Mouse (Mus musculus) thymus, adult 2 months (tissue): ENCODE measurements around the gene Pih1d1. TPM values are rescaled to one million over a fixed set of nuclear protein-coding genes. Genes with fewer than 3 reads are reported as not detected.

Source experiments
- DNase-seq: peaks from one replicate; pipeline ENCODE4 v3.0.0; 2021
- H3K27ac ChIP-seq: fragments of 200-500 bp; 2 replicates; pipeline ENCODE4 v1.5.1; 2012; ENCODE audit warnings: low read length, control low read depth; ENCODE audit not compliant: control insufficient read depth, insufficient read depth
- H3K27me3 ChIP-seq: fragments of 200-500 bp; 2 replicates; pipeline ENCODE4 v1.6.1; 2012; ENCODE audit warnings: mild to moderate bottlenecking, low read length, moderate library complexity, mixed read lengths; ENCODE audit not compliant: control insufficient read depth, insufficient read depth
- H3K36me3 ChIP-seq: fragments of 200-500 bp; 2 replicates; pipeline ENCODE4 v1.6.1; 2012; ENCODE audit warnings: mild to moderate bottlenecking, low read length, moderate library complexity; ENCODE audit not compliant: control insufficient read depth, insufficient read depth
- H3K4me1 ChIP-seq: fragments of 200-500 bp; replicated peaks from 2 replicates; pipeline ENCODE4 v1.6.1; 2012; ENCODE audit warnings: low read length; ENCODE audit not compliant: control insufficient read depth, insufficient read depth
- H3K4me3 ChIP-seq: fragments of 200-500 bp; 2 replicates; pipeline ENCODE4 v1.5.1; 2012; ENCODE audit warnings: mild to moderate bottlenecking, low read length, control low read depth, moderate library complexity; ENCODE audit not compliant: control insufficient read depth, insufficient read depth
- CTCF ChIP-seq: fragments of 200-500 bp; IDR thresholded peaks from 2 replicates; pipeline ENCODE4 v1.5.1; 2012; ENCODE audit warnings: mild to moderate bottlenecking, control low read depth, low read length, moderate library complexity, borderline replicate concordance; ENCODE audit not compliant: control insufficient read depth, poor library complexity, insufficient read depth; ENCODE audit errors: extremely low read depth
- POLR2A ChIP-seq: fragments of 200-500 bp; IDR thresholded peaks from 2 replicates; pipeline ENCODE4 v1.6.1; 2012; ENCODE audit warnings: mild to moderate bottlenecking, low read length, control low read depth, moderate library complexity; ENCODE audit not compliant: control insufficient read depth, poor library complexity, insufficient read depth; ENCODE audit errors: extremely low read depth
- WGBS: fragments of 180-500 bp; shearing (Covaris S2); methylation state at CpG from one replicate; pipeline ENCODE4 v1.1.7; 2018; 5-methylcytosine and 5-hydroxymethylcytosine counted together
- polyA plus RNA-seq: library from polyadenylated mRNA; depleted of rRNA; stranded (reverse); fragments of >200 nt; gene quantifications from 2 replicates; pipeline ENCODE4 v1.2.3, GENCODE M21; 2012

Pih1d1 gene
- polyA plus RNA-seq, 1 experiment, result 78.7 TPM

DNA sequence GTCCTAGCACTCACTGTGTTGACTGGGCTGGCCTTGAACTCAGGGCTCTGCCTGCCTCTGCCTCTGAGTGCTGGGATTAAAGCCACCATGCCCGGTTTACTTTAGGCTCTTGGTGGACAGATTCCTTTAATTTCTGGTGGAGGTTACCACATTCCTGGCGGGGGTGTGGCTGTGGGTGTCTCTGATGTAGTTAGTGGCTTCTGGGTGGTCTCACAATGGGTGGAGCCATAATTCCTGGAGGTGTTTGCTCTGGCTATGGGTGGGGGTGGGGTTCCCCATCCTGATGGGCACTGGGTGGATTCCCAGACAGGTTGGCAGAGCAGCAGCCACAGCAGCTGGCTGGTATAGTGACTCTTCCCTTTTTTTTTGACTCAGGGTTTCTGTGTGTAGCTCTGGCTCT, 42.2 kb upstream of the Pih1d1 start:
- H3K27ac ChIP-seq, result no peak overlapping the region
- no peak overlapping the region for H3K4me3 ChIP-seq
- no peaks in the 10 kb centered on the region for H3K27me3 ChIP-seq
- H3K36me3 ChIP-seq, result no peaks in the 10 kb centered on the region
- WGBS, result 76% methylated on average over 2 of the region's 2 CpGs
- TF ChIP-seq CTCF (no peak), POLR2A (no peak)
- H3K4me1 ChIP-seq, result peaks cover 6% of the 10 kb centered on the region; the same call in 1 of the 2 replicates
- DNase-seq, result no peak

DNA sequence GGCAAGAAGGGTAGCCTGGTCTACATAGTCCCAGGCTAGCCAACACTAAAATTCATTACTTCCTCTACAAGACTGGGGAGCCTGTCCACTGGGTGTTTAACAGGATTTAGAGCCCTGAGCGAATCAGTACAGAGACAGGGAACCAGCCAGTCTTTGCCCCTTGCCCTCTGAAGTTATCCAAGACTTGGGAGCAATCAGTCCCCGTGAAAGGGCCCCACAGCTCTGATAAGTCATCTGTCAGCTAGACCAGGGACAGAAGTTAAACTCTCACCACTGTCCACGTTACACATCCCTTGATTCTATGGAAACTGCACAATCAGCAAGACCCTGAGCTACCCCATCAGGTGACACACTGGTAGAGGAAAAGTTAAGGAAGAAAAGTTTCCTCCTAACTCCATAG, 41.6 kb upstream of the Pih1d1 start:
- TF ChIP-seq CTCF, result no peak
- no peak for TF ChIP-seq POLR2A
- H3K27ac ChIP-seq, result no peak overlapping the region
- WGBS, result 87% methylated on average over 3 of the region's 3 CpGs
- peaks cover 4% of the 10 kb centered on the region; the same call in 1 of the 2 replicates for H3K4me1 ChIP-seq
- H3K36me3 ChIP-seq, result no peaks in the 10 kb centered on the region
- no peaks in the 10 kb centered on the region for H3K27me3 ChIP-seq
- no peak for DNase-seq
- no peak overlapping the region for H3K4me3 ChIP-seq

DNA sequence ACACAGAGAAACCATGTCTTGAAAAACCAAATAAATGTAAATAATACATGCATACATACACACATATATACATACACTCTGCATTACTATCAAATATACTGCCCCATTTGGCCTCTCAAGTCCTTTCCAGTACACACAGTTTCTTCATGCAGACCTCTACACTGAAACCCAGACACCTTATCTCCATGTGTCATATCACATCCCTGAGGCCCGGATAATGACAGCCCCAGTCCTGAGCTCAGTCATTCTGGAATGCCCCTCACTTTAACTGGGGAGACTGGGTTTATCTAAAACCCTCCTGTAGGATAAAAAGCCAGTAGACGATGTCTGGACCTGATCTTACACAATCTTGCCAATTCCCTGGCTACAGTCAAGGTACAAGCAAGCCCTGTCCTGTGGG, 40.6 kb upstream of the Pih1d1 start:
- WGBS, result 94% methylated on average over 2 of the region's 2 CpGs
- no peak for TF ChIP-seq POLR2A
- no peak for TF ChIP-seq CTCF
- Histone ChIP-seq H3K4me3 (no peak overlapping the region), H3K27ac (no peak overlapping the region), H3K27me3 (no peaks in the 10 kb centered on the region), H3K36me3 (no peaks in the 10 kb centered on the region), H3K4me1 (peaks cover 4% of the 10 kb centered on the region; the same call in 1 of the 2 replicates)
- no peak for DNase-seq

DNA sequence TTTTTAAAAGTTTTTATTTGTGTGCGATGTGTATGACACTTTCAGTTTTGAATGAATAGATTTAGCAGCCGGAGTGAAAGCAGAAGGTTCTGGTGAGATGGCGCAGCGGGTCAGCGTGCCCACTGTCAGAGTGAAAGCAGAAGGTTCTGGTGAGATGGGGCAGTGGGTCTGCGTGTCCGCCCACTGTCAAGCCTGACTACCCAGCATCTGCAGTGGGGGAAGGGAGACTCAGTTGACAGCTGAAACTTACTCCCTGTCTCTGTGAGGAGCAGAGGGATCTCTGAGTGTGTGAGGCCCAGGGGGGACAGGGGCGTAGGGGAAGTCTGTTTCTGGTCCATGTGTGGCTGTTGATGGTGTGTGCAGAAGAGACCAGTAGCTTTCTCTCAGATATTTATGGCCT, 36.5 kb upstream of the Pih1d1 start:
- 90% methylated on average over 8 of the region's 8 CpGs for WGBS
- H3K36me3 ChIP-seq, result peaks cover 8% of the 10 kb centered on the region
- no peak for DNase-seq
- no peak overlapping the region for H3K27ac ChIP-seq
- no peaks in the 10 kb centered on the region for H3K27me3 ChIP-seq
- no peak overlapping the region for H3K4me3 ChIP-seq
- TF ChIP-seq POLR2A (no peak), CTCF (no peak)
- peaks cover 36% of the 10 kb centered on the region for H3K4me1 ChIP-seq

DNA sequence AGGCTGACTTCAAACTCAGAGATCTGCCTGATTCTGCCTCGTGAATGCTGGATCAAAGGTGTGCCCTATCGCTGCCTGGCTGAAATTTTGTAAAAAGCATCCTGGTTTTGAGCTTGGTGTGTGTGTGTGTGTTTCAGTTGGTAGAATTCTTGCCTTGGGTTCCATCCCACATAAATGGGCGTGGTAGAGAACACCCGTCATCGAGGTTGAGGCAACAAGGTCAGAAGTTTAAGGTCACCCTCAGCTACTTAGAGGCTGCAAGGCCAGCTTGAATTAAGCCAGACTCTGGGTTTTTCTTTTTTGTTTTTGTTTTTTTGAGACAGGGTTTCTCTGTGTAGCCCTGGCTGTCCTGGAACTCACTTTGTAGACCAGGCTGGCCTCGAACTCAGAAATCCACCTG, 35.8 kb upstream of the Pih1d1 start:
- H3K4me3 ChIP-seq, result no peak overlapping the region
- H3K27ac ChIP-seq, result no peak overlapping the region
- H3K4me1 ChIP-seq, result peaks cover 43% of the 10 kb centered on the region
- DNase-seq, result no peak
- H3K27me3 ChIP-seq, result no peaks in the 10 kb centered on the region
- peaks cover 13% of the 10 kb centered on the region for H3K36me3 ChIP-seq
- TF ChIP-seq POLR2A, result no peak
- TF ChIP-seq CTCF, result no peak
- 94% methylated on average over 6 of the region's 6 CpGs for WGBS

DNA sequence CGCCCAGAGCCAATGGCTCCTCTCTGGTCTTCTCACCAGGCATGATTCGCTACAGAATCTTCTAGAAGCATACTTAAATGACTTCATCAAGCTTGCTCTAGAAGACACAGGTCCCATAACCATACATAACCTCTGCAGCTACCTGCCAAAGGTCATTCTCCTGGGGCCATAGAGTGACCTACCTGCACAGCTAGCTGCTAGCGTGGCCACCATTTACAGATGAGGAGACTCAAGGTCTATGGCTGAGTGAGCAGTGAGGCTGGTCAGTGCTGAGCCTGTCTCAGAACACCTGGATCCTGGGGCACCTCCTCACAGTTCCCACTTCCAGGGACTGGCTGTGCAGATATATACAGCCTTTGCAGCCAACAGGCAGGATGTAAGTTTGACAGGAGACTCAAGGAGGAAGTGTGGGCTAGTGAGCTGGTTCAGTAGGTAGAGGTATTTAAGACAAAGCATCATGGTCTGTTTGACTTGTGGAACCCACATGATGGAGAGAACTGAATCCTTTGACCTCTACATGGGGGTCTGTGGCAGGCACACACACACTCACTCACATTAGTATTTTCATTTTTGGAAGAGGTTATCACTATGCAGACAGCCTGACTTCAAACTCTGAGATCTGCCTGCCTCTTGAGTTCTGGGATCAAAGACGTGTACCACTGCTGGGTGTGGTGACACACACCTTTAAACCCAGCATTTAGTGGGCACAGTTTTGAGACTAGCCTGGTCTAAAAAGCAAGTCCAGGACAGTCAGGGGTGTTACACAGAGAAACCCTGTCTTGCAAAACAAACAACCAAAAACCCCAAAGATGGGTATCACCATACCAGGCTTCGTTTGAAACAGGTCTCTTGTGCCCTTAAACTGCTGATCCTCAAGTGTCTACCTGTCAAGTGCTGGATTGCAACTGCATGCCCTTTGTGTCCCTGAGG, 34.1 kb upstream of the Pih1d1 start:
- TF ChIP-seq POLR2A (no peak), CTCF (no peak)
- H3K27me3 ChIP-seq, result no peaks in the 10 kb centered on the region
- WGBS, result 71% methylated on average over 5 of the region's 5 CpGs
- H3K4me1 ChIP-seq, result peaks cover 46% of the 10 kb centered on the region
- H3K36me3 ChIP-seq, result peaks cover 14% of the 10 kb centered on the region
- no peak for DNase-seq
- no peak overlapping the region for H3K4me3 ChIP-seq
- H3K27ac ChIP-seq, result peak overlapping the region; percentile 97
